9 mouse cellular contexts compared by ENCODE assay signal in genomic region chr16:89844580-89844979, GRCm38 (mm10).
A peak's percentile ranks its signal among the peaks of the same experiment; 100 is the strongest.
DNase-seq lines count a peak whose midpoint lies in the region; ATAC-seq and TF ChIP-seq lines count a peak whose summit lies in the region.
"Had no signal": no experiment of that assay in that cellular context is flagged by ENCODE, and none has a peak within 500 bp of the region (broad histone marks: within the 10 kb centered on the region; RNA-seq: fewer than 3 reads in every experiment).

No protein-coding gene starts in this region.

- WGBS in intestine, postnatal 0 days, result 42% methylated on average over 5 of the region's 5 CpGs
- 48% methylated on average over 5 of the region's 5 CpGs for WGBS in limb, embryonic 14.5 days
- WGBS in stomach, embryonic 16.5 days, result 39% methylated on average over 5 of the region's 5 CpGs

- no peak for ATAC-seq in intestine, postnatal 0 days
- peak; percentile 84 for ATAC-seq in limb, embryonic 14.5 days (ENCODE audit: low FRiP score, low read depth)
- peak; percentile 46; the same call in 1 of the 2 replicates for ATAC-seq in stomach, embryonic 16.5 days (ENCODE audit: insufficient read depth, low FRiP score)

- peak; percentile 58 for DNase-seq in right cerebral cortex, adult 18-20 months
- DNase-seq in right cerebral cortex, postnatal 36 days (ENCODE audit: low spot score in 2 of 2), result no peak
- DNase-seq in cerebellum, adult 9-10 months, result peak; percentile 86
- peak; percentile 32 for DNase-seq in gastrocnemius, postnatal 10 days
- peak; percentile 50 for DNase-seq in limb, embryonic 14.5 days (ENCODE audit: low spot score)
- peak; percentile 11 to 14 for DNase-seq in monocyte, adult 2 months (ENCODE audit: low read depth in 1 of 2, low spot score in 2 of 2)

- H3K9ac ChIP-seq in intestine, postnatal 0 days (ENCODE audit: low read depth, low read length), result no peak overlapping the region
- no peak overlapping the region for H3K9ac ChIP-seq in limb, embryonic 14.5 days (ENCODE audit: low read depth, low read length, severe bottlenecking)
- no peak overlapping the region for H3K9ac ChIP-seq in stomach, embryonic 16.5 days (ENCODE audit: low read length)

- TF ChIP-seq POLR2A in limb, embryonic 14.5 days (IDR thresholded peaks at IDR 0.05; ENCODE audit: borderline replicate concordance, extremely low read depth, insufficient read depth, insufficient read length), result no peak

- TF ChIP-seq CTCF in intestine, postnatal 0 days (IDR thresholded peaks at IDR 0.05; ENCODE audit: low read depth), result peak; percentile 92

- H3K27ac ChIP-seq in intestine, postnatal 0 days (ENCODE audit: low read depth, low read length), result no peak overlapping the region
- no peak overlapping the region for H3K27ac ChIP-seq in limb, embryonic 14.5 days (replicated peaks; ENCODE audit: low read depth, low read length)
- H3K27ac ChIP-seq in stomach, embryonic 16.5 days (ENCODE audit: low read length), result 0 out of 2 replicates have a peak overlapping the region, but pooled peaks have one; percentile 36

- H3K36me3 ChIP-seq in intestine, postnatal 0 days (ENCODE audit: control insufficient read depth, insufficient read depth), result no peaks in the 10 kb centered on the region
- peaks cover 25% of the 10 kb centered on the region for H3K36me3 ChIP-seq in limb, embryonic 14.5 days (ENCODE audit: control insufficient read depth, insufficient read depth, low read length)
- peaks cover 5% of the 10 kb centered on the region; the same call in 1 of the 2 replicates for H3K36me3 ChIP-seq in stomach, embryonic 16.5 days (ENCODE audit: control insufficient read depth, insufficient read depth, low read length)

- no peaks in the 10 kb centered on the region for H3K27me3 ChIP-seq in intestine, postnatal 0 days (replicated peaks; ENCODE audit: control insufficient read depth, insufficient read depth, low read length)
- H3K27me3 ChIP-seq in limb, embryonic 14.5 days (ENCODE audit: control insufficient read depth, insufficient read depth, low read length), result no peaks in the 10 kb centered on the region
- no peaks in the 10 kb centered on the region for H3K27me3 ChIP-seq in stomach, embryonic 16.5 days (ENCODE audit: control insufficient read depth, insufficient read depth, low read length)

- H3K9me3 ChIP-seq in intestine, postnatal 0 days (ENCODE audit: control insufficient read depth), result no peaks in the 10 kb centered on the region
- no peaks in the 10 kb centered on the region for H3K9me3 ChIP-seq in limb, embryonic 14.5 days (ENCODE audit: control insufficient read depth, low read length)
- H3K9me3 ChIP-seq in stomach, embryonic 16.5 days (replicated peaks; ENCODE audit: control insufficient read depth, low read length), result peaks cover 7% of the 10 kb centered on the region

- H3K4me2 ChIP-seq in intestine, postnatal 0 days (replicated peaks; ENCODE audit: low read depth), result no peak overlapping the region
- H3K4me2 ChIP-seq in limb, embryonic 14.5 days (replicated peaks; ENCODE audit: low read depth, low read length, severe bottlenecking), result no peak overlapping the region
- H3K4me2 ChIP-seq in stomach, embryonic 16.5 days (ENCODE audit: low read depth, low read length), result no peak overlapping the region

- no peak overlapping the region for H3K4me3 ChIP-seq in intestine, postnatal 0 days (ENCODE audit: low read depth, low read length)
- no peak overlapping the region for H3K4me3 ChIP-seq in limb, embryonic 14.5 days (replicated peaks; ENCODE audit: low read length)
- no peak overlapping the region for H3K4me3 ChIP-seq in stomach, embryonic 16.5 days (replicated peaks; ENCODE audit: low read length)
- H3K4me3 ChIP-seq: myocyte had no signal

- no peaks in the 10 kb centered on the region for H3K4me1 ChIP-seq in intestine, postnatal 0 days (replicated peaks; ENCODE audit: control insufficient read depth, insufficient read depth, low read length)
- H3K4me1 ChIP-seq in limb, embryonic 14.5 days (ENCODE audit: control insufficient read depth, insufficient read depth, low read length), result no peaks in the 10 kb centered on the region; the same call in 1 of the 2 replicates
- 0 out of 2 replicates have a peak, but pooled peaks cover 3% of the 10 kb centered on the region for H3K4me1 ChIP-seq in stomach, embryonic 16.5 days (ENCODE audit: control insufficient read depth, insufficient read depth, low read length)

Comparison
In these comparisons a context has a peak if more than half of its experiments do, and no peak if none do; other contexts are left out.
1. DNase-seq: peak in right cerebral cortex, adult 18-20 months (single experiment), cerebellum, adult 9-10 months (single experiment), gastrocnemius, postnatal 10 days (single experiment), limb, embryonic 14.5 days (single experiment) and monocyte, adult 2 months (2 of 2); none in right cerebral cortex, postnatal 36 days (0 of 2).